Mouse (Mus musculus): Measurements from ENCODE around the gene Arid1b.

DNA sequence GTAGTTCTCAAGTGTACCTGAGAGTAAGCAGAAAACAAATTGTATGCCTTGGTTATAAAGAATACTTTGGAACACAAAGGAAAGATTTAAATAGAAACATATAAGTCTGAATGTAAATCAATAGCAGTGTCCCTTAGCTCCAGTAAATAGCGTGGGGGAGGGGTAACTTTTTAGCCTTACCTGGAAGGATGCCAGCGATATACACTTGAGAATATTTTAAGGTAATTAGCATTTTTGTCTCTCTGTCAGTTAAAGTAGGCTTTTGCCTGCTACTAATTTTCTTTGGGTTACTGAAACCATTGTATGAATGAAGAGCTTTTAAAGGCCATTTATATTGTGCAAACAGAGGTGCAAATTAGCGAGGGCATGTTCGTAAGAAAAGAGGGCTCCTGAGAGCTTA, 39.7 kb upstream of the Arid1b start:
- TF ChIP-seq CTCF (IDR thresholded peaks at IDR 0.05; ENCODE audit: borderline replicate concordance, control insufficient read depth, extremely low read depth, insufficient read depth, low read length, poor library complexity) = no peak
- no peak for TF ChIP-seq POLR2A (IDR thresholded peaks at IDR 0.05; ENCODE audit: control insufficient read depth, extremely low read depth, insufficient read depth, low read length, poor library complexity)
